Mouse (Mus musculus): ENCODE data around the gene Desi1. TPM values are rescaled to one million over a fixed set of nuclear protein-coding genes. Genes with fewer than 3 reads are reported as not detected.

The Desi1 gene
- total and polyA plus RNA-seq, 2 experiments from 2014 or later: 26.9 to 43.9 TPM

DNA sequence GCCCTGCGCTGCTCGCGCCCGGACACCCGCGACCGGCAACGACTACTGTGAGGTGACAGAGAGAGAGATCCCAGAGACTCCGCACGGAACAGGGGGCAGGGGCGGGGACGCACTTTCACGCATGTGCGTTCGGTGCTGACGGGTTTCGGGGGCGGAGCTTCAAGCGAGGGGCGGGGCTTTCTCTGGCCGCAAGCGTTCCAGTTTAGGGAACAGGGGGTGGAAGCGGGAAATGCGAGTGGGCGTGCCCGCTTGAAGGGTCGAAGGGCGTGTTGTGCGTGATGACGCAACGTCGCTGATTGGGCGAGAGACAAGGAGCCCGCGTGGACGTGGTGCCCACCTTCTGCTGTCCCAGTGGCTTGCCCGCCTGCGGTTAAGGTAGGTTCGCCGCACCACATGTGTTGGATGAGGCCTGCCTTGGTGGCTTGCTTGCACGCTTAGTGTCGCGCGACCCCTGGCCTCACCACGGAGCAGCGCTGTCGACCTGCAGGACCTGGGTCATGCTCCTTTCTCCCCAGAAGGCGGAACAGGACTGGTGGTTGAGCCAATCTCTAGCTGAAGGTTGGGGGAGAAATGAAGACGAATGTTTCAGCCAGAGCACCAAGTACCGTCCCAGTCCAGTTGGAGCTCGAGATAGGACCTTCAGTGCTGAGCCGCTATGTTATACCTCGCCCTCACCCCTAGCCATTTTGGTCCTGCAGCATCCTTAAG lies 17.4 kb downstream of the Desi1 start:
- under 1% methylated on average over 51 of the region's 53 CpGs for WGBS
- TF ChIP-seq CTCF (IDR thresholded peaks at IDR 0.05): peak; percentile 47
- peak overlapping the region; percentile 79 for H3K27ac ChIP-seq (ENCODE audit: low read depth, low read length)
- H3K4me3 ChIP-seq (ENCODE audit: low read depth, low read length): peak overlapping the region; percentile 74
- peak overlapping the region; percentile 79 for H3K9ac ChIP-seq (replicated peaks; ENCODE audit: low read length, poor library complexity, severe bottlenecking)
- DNase-seq (ENCODE audit: low spot score): peak; percentile 98
- peaks cover 4% of the 10 kb centered on the region; the same call in 1 of the 2 replicates for H3K36me3 ChIP-seq (ENCODE audit: insufficient read depth, low read length)
- no peaks in the 10 kb centered on the region for H3K9me3 ChIP-seq (ENCODE audit: low read length)
- H3K4me2 ChIP-seq (ENCODE audit: low read depth, low read length, poor library complexity, severe bottlenecking): peak overlapping the region; percentile 92
- H3K4me1 ChIP-seq (ENCODE audit: insufficient read depth, low read length): no peaks in the 10 kb centered on the region
- ATAC-seq (ENCODE audit: low FRiP score): peak; percentile 96
- no peaks in the 10 kb centered on the region for H3K27me3 ChIP-seq (ENCODE audit: insufficient read depth, low read length)

DNA sequence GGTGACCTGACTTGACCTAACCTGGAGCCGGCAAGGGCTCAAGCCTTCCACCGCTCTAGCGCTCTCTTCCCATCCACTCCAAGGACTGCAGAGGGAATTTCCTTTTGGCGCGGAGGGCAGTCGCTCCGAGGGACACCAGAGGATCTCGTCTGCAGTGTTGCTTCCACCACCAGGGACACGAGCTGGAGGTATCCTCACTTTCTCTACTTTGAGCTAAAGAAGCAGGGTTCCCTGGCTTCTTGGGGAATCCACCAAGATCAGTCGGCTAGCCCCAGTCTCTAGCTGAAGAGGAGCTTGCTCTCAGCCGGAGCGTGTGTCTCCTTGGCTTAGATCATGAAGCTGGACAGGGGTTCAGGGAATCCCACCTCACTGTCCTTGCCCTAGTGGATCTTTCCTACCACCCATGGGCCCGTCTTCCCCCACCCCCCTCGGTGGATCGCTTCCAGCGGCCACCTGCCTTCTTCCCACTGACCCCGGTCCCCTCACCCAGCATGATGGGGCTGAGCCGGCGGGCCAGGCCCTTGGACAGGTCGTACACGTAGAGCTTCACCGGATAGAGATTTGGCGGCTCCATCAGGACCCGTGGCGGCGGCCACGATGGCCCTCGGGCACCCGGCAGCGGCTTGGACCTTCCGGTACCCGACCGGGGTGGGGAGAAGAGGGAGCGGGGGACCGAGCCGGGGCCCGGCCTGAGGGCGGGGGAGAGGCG lies 18.1 kb downstream of the Desi1 start:
- H3K27ac ChIP-seq (ENCODE audit: low read depth, low read length): peak overlapping the region; percentile 79
- ATAC-seq (ENCODE audit: low FRiP score): peak; percentile 41
- H3K9me3 ChIP-seq (ENCODE audit: low read length): no peaks in the 10 kb centered on the region
- peaks cover 4% of the 10 kb centered on the region; the same call in 1 of the 2 replicates for H3K36me3 ChIP-seq (ENCODE audit: insufficient read depth, low read length)
- peak overlapping the region; percentile 79 for H3K9ac ChIP-seq (replicated peaks; ENCODE audit: low read length, poor library complexity, severe bottlenecking)
- H3K4me3 ChIP-seq (ENCODE audit: low read depth, low read length): peak overlapping the region; percentile 74
- H3K27me3 ChIP-seq (ENCODE audit: insufficient read depth, low read length): no peaks in the 10 kb centered on the region
- peak; percentile 25 for DNase-seq (ENCODE audit: low spot score)
- H3K4me2 ChIP-seq (ENCODE audit: low read depth, low read length, poor library complexity, severe bottlenecking): peak overlapping the region; percentile 92
- WGBS: under 1% methylated on average over 38 of the region's 39 CpGs
- peak; percentile 40 for TF ChIP-seq CTCF (IDR thresholded peaks at IDR 0.05)
- H3K4me1 ChIP-seq (ENCODE audit: insufficient read depth, low read length): no peaks in the 10 kb centered on the region

DNA sequence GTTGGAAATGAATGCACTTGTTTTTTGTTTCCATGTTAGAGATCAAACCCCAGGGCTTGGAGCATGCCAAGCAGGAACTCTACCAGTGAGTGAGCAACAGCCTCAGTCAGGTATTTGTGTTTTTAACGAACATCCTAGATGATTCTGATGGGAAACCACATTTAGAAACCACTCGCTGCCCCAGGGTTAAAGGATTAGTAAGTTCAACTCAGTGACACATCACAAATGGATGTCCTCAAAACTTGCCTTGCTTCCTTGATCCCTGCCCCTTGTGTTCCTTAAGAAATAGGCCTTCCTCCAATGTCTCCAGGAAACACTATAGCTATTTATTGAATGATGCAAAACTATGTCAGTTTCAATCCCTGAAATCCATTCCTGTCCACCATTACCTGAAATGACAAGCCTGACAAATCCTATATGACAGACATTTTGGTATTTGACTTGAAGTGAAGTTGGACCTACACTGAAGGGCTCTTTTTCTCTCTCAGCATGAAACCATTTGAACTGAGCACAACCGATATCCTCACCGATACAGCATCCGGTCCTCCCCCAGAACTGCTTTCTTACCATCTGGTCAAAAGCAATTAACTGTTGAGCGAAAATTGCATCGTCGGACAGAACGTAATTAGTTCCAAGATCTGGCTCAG lies 18.8 kb downstream of the Desi1 start:
- Histone ChIP-seq H3K27ac (ENCODE audit: low read depth, low read length) (peak overlapping the region; percentile 79), H3K9ac (replicated peaks; ENCODE audit: low read length, poor library complexity, severe bottlenecking) (peak overlapping the region; percentile 79), H3K4me3 (ENCODE audit: low read depth, low read length) (peak overlapping the region; percentile 74), H3K27me3 (ENCODE audit: insufficient read depth, low read length) (no peaks in the 10 kb centered on the region), H3K4me1 (ENCODE audit: insufficient read depth, low read length) (no peaks in the 10 kb centered on the region), H3K36me3 (ENCODE audit: insufficient read depth, low read length) (peaks cover 4% of the 10 kb centered on the region; the same call in 1 of the 2 replicates), H3K9me3 (ENCODE audit: low read length) (no peaks in the 10 kb centered on the region), H3K4me2 (ENCODE audit: low read depth, low read length, poor library complexity, severe bottlenecking) (peak overlapping the region; percentile 92)
- 15% methylated on average over 9 of the region's 9 CpGs for WGBS
- no peak for TF ChIP-seq CTCF (IDR thresholded peaks at IDR 0.05)
- ATAC-seq (ENCODE audit: low FRiP score) (no peak), DNase-seq (ENCODE audit: low spot score) (no peak)

DNA sequence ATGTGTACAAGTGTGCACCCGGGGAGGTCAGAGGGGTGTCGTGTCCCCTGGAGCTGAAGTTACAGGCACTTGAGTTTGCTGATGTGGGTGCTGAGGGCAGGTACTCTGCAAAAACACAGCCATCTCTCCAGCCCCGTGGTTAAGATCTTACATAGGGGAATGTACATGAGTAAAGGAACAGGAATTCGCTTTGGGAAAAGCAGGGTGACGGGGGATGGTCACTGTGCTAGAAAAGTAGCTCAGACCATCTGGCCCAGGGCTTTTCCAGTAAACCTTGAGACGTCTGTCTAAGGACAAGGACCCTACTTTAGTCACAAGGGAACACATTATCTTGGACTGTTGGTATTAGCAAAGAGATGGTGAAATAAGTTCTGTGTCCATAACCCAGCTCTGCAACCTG lies 21.7 kb downstream of the Desi1 start:
- Histone ChIP-seq H3K9me3 (ENCODE audit: low read length) (no peaks in the 10 kb centered on the region), H3K4me3 (ENCODE audit: low read depth, low read length) (no peak overlapping the region), H3K4me1 (ENCODE audit: insufficient read depth, low read length) (no peaks in the 10 kb centered on the region), H3K4me2 (ENCODE audit: low read depth, low read length, poor library complexity, severe bottlenecking) (no peak overlapping the region), H3K36me3 (ENCODE audit: insufficient read depth, low read length) (peaks cover 4% of the 10 kb centered on the region; the same call in 1 of the 2 replicates), H3K27ac (ENCODE audit: low read depth, low read length) (no peak overlapping the region), H3K27me3 (ENCODE audit: insufficient read depth, low read length) (no peaks in the 10 kb centered on the region), H3K9ac (replicated peaks; ENCODE audit: low read length, poor library complexity, severe bottlenecking) (no peak overlapping the region)
- DNase-seq (ENCODE audit: low spot score) (no peak), ATAC-seq (ENCODE audit: low FRiP score) (no peak)
- 88% methylated on average over 6 of the region's 6 CpGs for WGBS
- no peak for TF ChIP-seq CTCF (IDR thresholded peaks at IDR 0.05)

DNA sequence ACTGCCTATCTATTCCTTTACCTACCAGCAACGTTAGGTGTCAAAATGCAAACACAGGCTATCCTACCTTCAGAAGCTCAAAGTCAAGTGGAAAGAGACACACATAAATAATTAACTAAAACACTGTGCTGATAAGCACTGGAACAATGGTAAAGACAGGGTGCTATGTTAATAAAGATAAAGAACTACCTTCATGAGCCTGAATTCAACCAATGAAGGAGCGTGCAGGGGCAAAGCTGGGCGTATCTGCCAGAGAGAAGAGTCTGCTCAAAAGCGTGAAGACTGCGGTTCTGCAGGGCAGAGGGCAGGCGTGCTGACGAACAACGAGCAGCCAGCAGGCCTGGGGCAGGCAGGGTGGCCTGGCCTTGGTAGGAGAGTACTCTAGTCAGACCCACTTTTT lies 29.4 kb downstream of the Desi1 start:
- Histone ChIP-seq H3K27me3 (ENCODE audit: insufficient read depth, low read length) (no peaks in the 10 kb centered on the region), H3K9me3 (ENCODE audit: low read length) (no peaks in the 10 kb centered on the region), H3K27ac (ENCODE audit: low read depth, low read length) (no peak overlapping the region), H3K9ac (replicated peaks; ENCODE audit: low read length, poor library complexity, severe bottlenecking) (no peak overlapping the region), H3K36me3 (ENCODE audit: insufficient read depth, low read length) (peaks cover 18% of the 10 kb centered on the region), H3K4me3 (ENCODE audit: low read depth, low read length) (no peak overlapping the region), H3K4me2 (ENCODE audit: low read depth, low read length, poor library complexity, severe bottlenecking) (no peak overlapping the region), H3K4me1 (ENCODE audit: insufficient read depth, low read length) (no peaks in the 10 kb centered on the region)
- no peak for DNase-seq (ENCODE audit: low spot score)
- no peak for TF ChIP-seq CTCF (IDR thresholded peaks at IDR 0.05)
- WGBS: 93% methylated on average over 8 of the region's 8 CpGs
- ATAC-seq (ENCODE audit: low FRiP score): no peak
